Mouse (Mus musculus) induced T-regulatory cell, adult 2 months (primary cell): ENCODE measurements around the gene Dnaja3.

Source experiments
- DNase-seq: peaks from one replicate; pipeline ENCODE4 v3.0.0-alpha.2; 2012; ENCODE audit warnings: low read depth

Gene Dnaja3

GRCm38 (mm10) chr16:4725266-4725665 is 85.5 kb downstream of the Dnaja3 start:
- no peak for DNase-seq

GRCm38 (mm10) chr16:4725780-4726527 is 86.2 kb downstream of the Dnaja3 start, which contains the start of gene Hmox2:
Gene Hmox2, plus strand, starts transcription at chr16:4726361.
- DNase-seq, result peak; percentile 95

GRCm38 (mm10) chr16:4726528-4727128 is 86.8 kb downstream of the Dnaja3 start:
- no peak for DNase-seq

- DNase-seq, result no peak
These were observed 87.7 kb downstream of the Dnaja3 start for GRCm38 (mm10) chr16:4727526-4727925.

- no peak for DNase-seq
These were observed 88.2 kb downstream of the Dnaja3 start for GRCm38 (mm10) chr16:4727963-4728362.

- no peak for DNase-seq
These were observed 91.1 kb downstream of the Dnaja3 start for GRCm38 (mm10) chr16:4730776-4731358.

GRCm38 (mm10) chr16:4736262-4736661 is 96.5 kb downstream of the Dnaja3 start:
- peak; percentile 39 for DNase-seq

- DNase-seq, result no peak
These were observed 100.2 kb downstream of the Dnaja3 start for GRCm38 (mm10) chr16:4739994-4740393.

- DNase-seq, result no peak
These were observed 102.4 kb downstream of the Dnaja3 start for GRCm38 (mm10) chr16:4742186-4742585.

- no peak for DNase-seq
These were observed 112.4 kb downstream of the Dnaja3 start for GRCm38 (mm10) chr16:4752155-4752554.

GRCm38 (mm10) chr16:4754045-4754444 is 114.3 kb downstream of the Dnaja3 start:
- DNase-seq, result no peak

- peak; percentile 50 for DNase-seq
These were observed 117.0 kb downstream of the Dnaja3 start for GRCm38 (mm10) chr16:4756660-4757335.
